Mouse (Mus musculus) testis, adult 2 months (tissue): ENCODE data around the gene Clca4b.

Experiments used
- CTCF ChIP-seq: fragments of 200-500 bp; IDR thresholded peaks from 2 replicates; pipeline ENCODE4 v1.5.1; 2012; ENCODE audit warnings: low read depth, mild to moderate bottlenecking, inconsistent platforms, low read length, moderate library complexity; ENCODE audit not compliant: control insufficient read depth, insufficient read depth, insufficient replicate concordance
- POLR2A ChIP-seq: fragments of 200-500 bp; IDR thresholded peaks from 2 replicates; pipeline ENCODE4 v1.6.1; 2012; ENCODE audit warnings: low read depth, mild to moderate bottlenecking, inconsistent platforms, low read length, moderate library complexity; ENCODE audit not compliant: control insufficient read depth

DNA sequence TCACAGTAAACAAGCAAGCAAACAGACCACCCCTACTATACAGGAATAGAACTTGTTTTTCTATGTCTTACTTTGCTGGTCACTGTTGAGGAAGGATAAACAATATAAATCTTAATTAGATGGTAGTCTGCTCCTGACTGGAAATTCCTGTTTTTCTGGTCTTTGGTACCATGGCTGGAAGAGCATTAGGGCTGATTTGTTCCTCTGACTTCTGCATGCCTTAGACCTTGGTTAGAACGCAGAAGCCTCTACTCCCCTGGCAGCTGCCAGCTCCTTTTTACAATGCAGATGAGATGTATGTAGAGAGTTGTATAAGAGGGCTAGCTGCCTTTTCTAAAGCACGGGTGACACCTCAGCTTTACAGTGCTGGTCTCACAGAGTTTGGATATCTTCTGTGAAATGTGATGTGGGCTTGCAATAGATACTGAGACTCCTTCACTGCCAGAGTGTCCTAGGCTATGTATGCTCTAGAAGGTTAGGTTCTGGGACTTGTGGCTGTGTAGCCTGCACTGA, 42.0 kb downstream of the Clca4b start:
- TF ChIP-seq POLR2A (no peak), CTCF (no peak)
